Mouse (Mus musculus) midbrain, embryonic 12.5 days (tissue): ENCODE measurements around the gene Twnk. TPM values are rescaled to one million over a fixed set of nuclear protein-coding genes. Genes with fewer than 3 reads are reported as not detected.

Source experiments
- ATAC-seq: fragments of 200-750 bp; cut with Nextera tagmentation; 2 replicates; pipeline ENCODE4 v1.8.0; 2017; ENCODE audit warnings: low read depth, moderate TSS enrichment, moderate library complexity; ENCODE audit not compliant: low FRiP score
- H3K27ac ChIP-seq: fragments of 300-500 bp; sonication (generic); replicated peaks from 2 replicates; pipeline ENCODE4 v1.5.1; 2016; ENCODE audit warnings: mild to moderate bottlenecking
- H3K27me3 ChIP-seq: fragments of 300-500 bp; sonication (generic); 2 replicates; pipeline ENCODE4 v1.6.1; 2016; ENCODE audit warnings: mild to moderate bottlenecking
- H3K36me3 ChIP-seq: fragments of 300-500 bp; sonication (generic); 2 replicates; pipeline ENCODE4 v1.6.1; 2016
- H3K4me1 ChIP-seq: fragments of 300-500 bp; sonication (generic); 2 replicates; pipeline ENCODE4 v1.6.1; 2016
- H3K4me2 ChIP-seq: fragments of 300-500 bp; sonication (generic); replicated peaks from 2 replicates; pipeline ENCODE4 v1.6.1; 2016; ENCODE audit warnings: mild to moderate bottlenecking, moderate library complexity
- H3K4me3 ChIP-seq: fragments of 300-500 bp; sonication (generic); 2 replicates; pipeline ENCODE4 v1.5.1; 2016; ENCODE audit warnings: mild to moderate bottlenecking
- H3K9ac ChIP-seq: fragments of 300-500 bp; sonication (generic); replicated peaks from 2 replicates; pipeline ENCODE4 v1.6.1; 2016; ENCODE audit warnings: mild to moderate bottlenecking, moderate library complexity
- H3K9me3 ChIP-seq: fragments of 300-500 bp; sonication (generic); 2 replicates; pipeline ENCODE4 v1.6.1; 2016; ENCODE audit warnings: mild to moderate bottlenecking
- WGBS: fragments of 180-500 bp; shearing (Covaris S2); methylation state at CpG from one replicate; pipeline ENCODE4 v1.1.7; 2016; 5-methylcytosine and 5-hydroxymethylcytosine counted together
- polyA plus RNA-seq: library from polyadenylated mRNA; unstranded; fragments of >200 nt; fragmentation: Nextera tagmentation; extraction: Ambion mirVana; gene quantifications from 2 replicates; pipeline ENCODE4 v1.2.1, GENCODE M21; 2016

Gene Twnk
- polyA plus RNA-seq, 1 experiment from 2014 or later = 24.5 TPM

DNA sequence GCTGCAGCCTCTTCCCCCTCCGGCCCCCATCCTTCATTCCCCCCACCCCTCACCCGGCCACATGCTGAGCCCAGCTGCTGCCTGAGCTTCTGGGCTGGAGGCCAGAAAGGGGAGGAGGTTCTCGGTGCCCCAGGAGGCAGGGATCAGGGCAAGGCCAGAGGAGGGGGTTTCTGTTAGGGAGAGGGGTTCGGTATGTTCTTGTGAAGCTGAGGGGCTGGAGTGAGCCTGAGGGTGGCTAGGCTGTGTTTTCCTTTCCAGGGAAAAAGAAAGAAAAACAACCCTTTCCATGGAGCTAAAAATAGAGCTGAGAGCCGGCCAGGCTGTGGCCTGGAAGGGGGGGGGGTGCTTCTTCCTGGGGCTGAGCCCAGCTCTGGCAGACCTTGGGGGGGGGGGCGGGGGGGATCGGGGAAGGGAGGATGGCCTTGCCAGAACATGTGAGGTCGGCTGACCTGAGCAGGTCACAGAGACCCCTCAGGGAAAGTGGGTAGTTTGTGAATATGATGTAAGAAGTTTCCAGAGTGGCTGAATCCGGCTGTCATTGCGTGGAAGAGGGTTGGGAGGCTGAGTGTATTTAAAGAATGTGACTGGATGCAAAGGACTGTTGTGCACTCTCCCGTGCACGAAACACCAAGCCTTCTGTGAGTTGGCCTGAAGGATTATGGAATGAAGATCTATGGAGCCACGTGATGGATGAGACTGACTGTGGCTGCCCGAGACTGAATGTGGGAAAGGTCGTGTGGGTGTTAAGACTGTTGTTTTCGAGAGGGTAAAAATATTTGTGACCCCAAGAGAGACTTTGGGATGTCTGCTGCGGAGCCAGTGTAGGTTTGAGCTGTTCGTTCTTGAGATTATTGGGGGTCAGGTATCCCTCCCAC, 11.1 kb downstream of the Twnk start:
- peaks cover 11% of the 10 kb centered on the region for H3K36me3 ChIP-seq
- H3K4me1 ChIP-seq = peaks cover 71% of the 10 kb centered on the region
- H3K4me2 ChIP-seq = peak overlapping the region; percentile 74
- peak overlapping the region; percentile 97 for H3K27ac ChIP-seq
- WGBS = under 1% methylated on average over 17 of the region's 18 CpGs
- H3K9me3 ChIP-seq = no peaks in the 10 kb centered on the region
- H3K4me3 ChIP-seq = peak overlapping the region; percentile 76
- ATAC-seq = peak; percentile 16
- peak overlapping the region; percentile 92 for H3K9ac ChIP-seq
- peaks cover 5% of the 10 kb centered on the region; the same call in 1 of the 2 replicates for H3K27me3 ChIP-seq

DNA sequence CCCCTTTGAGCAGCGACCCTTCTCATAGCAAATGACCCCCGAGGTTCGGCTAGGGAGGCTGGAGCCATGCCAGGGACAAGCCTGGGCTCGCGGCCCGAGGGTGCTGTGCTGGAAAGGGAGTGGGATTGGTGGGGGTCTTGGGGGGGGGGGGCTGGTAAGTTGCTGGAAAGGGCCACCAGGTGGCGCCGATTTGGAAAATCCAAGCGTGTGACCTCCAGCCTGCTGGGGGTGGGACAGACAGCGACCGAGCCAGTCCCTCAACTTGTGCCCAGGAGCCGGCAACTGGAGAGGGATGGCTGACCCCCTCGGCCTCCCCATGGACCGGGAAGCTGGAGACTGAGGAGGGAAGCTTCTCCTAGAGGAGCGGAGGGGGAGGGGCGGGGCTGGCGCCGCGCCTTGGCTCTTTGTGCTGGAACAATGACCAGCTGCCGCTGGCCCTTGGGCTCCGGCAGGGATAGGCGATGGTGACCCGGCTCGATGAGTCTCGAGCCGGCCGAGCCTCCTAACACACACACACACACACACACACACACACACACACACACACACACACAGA, 11.8 kb downstream of the Twnk start:
- ATAC-seq = peak; percentile 66
- H3K9ac ChIP-seq = peak overlapping the region; percentile 92
- H3K27ac ChIP-seq = peak overlapping the region; percentile 97
- peaks cover 73% of the 10 kb centered on the region for H3K4me1 ChIP-seq
- H3K4me2 ChIP-seq = peak overlapping the region; percentile 74
- H3K9me3 ChIP-seq = no peaks in the 10 kb centered on the region
- H3K36me3 ChIP-seq = peaks cover 11% of the 10 kb centered on the region
- WGBS = 0% methylated on average over 14 of the region's 27 CpGs
- H3K27me3 ChIP-seq = peaks cover 5% of the 10 kb centered on the region; the same call in 1 of the 2 replicates
- peak overlapping the region; percentile 76 for H3K4me3 ChIP-seq

DNA sequence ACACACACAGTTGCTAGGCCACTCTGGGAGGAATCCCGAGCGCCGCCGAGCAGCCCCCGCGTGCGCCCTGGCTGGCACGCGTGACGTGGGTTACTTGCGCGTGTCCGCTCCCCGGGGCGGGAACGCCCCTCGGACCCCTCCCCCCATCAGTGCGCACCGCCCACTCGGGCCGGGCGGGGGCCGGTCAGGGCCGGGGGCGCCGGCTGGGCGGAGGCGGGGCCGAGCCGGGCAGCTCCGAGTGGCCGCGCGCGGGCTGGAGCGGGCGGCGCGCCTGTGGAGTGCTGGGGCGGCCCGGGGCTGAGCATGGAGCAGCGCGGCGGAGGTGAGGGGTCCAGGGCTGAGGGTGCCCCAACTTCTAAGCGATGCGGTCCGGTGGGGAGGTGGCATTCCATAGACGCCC, 12.4 kb downstream of the Twnk start:
- peak overlapping the region; percentile 74 for H3K4me2 ChIP-seq
- no peaks in the 10 kb centered on the region for H3K9me3 ChIP-seq
- H3K4me1 ChIP-seq = peaks cover 67% of the 10 kb centered on the region
- peaks cover 5% of the 10 kb centered on the region; the same call in 1 of the 2 replicates for H3K27me3 ChIP-seq
- peak overlapping the region; percentile 92 for H3K9ac ChIP-seq
- peaks cover 17% of the 10 kb centered on the region for H3K36me3 ChIP-seq
- ATAC-seq = peak; percentile 79
- WGBS = under 1% methylated on average over 44 of the region's 48 CpGs
- peak overlapping the region; percentile 97 for H3K27ac ChIP-seq
- H3K4me3 ChIP-seq = peak overlapping the region; percentile 76

DNA sequence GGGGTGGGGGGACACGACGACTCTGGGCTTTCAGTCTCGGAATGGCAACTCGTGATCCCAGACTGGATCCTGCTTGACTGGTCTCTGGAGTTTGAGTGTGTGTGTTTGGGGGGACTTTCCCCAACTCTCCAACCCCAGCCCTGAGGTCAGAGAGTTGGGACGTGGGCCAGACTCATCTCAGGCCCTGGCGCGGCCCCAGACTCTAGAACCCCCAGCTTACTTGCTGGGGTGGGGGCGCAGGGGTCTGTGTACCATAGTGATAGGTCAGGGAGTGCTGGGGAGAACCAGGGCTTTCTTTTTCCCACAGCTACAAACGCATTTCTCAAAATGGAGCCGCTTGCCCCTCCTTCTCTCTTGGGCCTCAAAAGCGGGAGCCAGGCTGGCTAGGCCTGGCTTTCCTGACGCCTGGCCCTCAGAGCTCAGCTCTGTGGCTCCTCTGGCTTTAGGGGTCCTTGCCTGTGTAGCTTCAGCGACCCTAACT, 12.9 kb downstream of the Twnk start:
- Histone ChIP-seq H3K4me2 (peak overlapping the region; percentile 74), H3K36me3 (peaks cover 21% of the 10 kb centered on the region), H3K27me3 (peaks cover 5% of the 10 kb centered on the region; the same call in 1 of the 2 replicates), H3K9me3 (no peaks in the 10 kb centered on the region), H3K27ac (peak overlapping the region; percentile 97), H3K4me3 (peak overlapping the region; percentile 76), H3K9ac (peak overlapping the region; percentile 92), H3K4me1 (peaks cover 67% of the 10 kb centered on the region)
- ATAC-seq = peak; percentile 11; the same call in 1 of the 2 replicates
- 0% methylated on average over 13 of the region's 13 CpGs for WGBS

DNA sequence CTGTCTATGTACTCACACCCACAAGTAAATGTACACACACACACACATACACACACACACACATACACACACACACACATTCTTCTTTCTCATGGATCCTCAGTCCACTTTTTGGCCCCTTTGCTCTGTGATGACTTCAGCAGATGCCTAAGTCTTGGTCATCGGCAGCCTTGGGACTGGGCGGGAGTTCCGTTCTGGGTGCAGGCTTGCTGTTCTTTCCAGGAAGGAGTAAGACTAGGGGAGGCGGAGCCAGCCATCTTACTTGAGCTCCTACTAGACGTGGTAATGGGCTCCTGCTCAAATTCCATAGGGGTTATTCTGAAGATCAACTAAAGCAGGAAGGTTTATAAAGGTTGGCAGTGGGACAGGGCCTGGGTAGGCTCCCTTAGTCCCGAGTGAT, 14.9 kb downstream of the Twnk start:
- no peak overlapping the region for H3K9ac ChIP-seq
- no peak overlapping the region for H3K4me3 ChIP-seq
- no peak for ATAC-seq
- H3K27ac ChIP-seq = no peak overlapping the region
- peaks cover 58% of the 10 kb centered on the region for H3K4me1 ChIP-seq
- peaks cover 40% of the 10 kb centered on the region for H3K36me3 ChIP-seq
- H3K27me3 ChIP-seq = no peaks in the 10 kb centered on the region
- WGBS = 76% methylated on average over 6 of the region's 6 CpGs
- H3K4me2 ChIP-seq = peak overlapping the region; percentile 9; the same call in 1 of the 2 replicates
- H3K9me3 ChIP-seq = no peaks in the 10 kb centered on the region

DNA sequence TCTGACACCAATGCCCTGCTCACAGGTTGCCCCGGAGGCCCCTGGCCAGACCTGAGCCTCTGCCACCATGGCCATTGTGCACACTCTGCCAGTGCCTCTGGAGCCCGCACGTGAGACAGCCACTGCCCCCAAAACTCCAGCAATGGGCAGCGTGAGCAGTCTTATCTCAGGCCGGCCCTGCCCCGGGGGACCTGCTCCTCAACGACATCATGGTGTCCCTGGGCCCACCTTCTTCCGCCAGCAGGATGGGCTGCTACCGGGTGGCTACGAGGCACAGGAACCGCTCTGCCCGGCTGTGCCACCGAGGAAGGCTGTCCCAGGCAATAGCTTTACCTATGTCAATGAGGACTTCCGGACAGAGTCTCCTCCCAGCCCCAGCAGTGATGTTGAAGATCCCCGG, 15.9 kb downstream of the Twnk start:
- WGBS = 92% methylated on average over 15 of the region's 15 CpGs
- H3K9ac ChIP-seq = no peak overlapping the region
- H3K36me3 ChIP-seq = peaks cover 50% of the 10 kb centered on the region
- no peak for ATAC-seq
- peak overlapping the region; percentile 9; the same call in 1 of the 2 replicates for H3K4me2 ChIP-seq
- H3K27me3 ChIP-seq = no peaks in the 10 kb centered on the region
- H3K27ac ChIP-seq = no peak overlapping the region
- H3K4me1 ChIP-seq = peaks cover 47% of the 10 kb centered on the region
- H3K4me3 ChIP-seq = no peak overlapping the region
- no peaks in the 10 kb centered on the region for H3K9me3 ChIP-seq

DNA sequence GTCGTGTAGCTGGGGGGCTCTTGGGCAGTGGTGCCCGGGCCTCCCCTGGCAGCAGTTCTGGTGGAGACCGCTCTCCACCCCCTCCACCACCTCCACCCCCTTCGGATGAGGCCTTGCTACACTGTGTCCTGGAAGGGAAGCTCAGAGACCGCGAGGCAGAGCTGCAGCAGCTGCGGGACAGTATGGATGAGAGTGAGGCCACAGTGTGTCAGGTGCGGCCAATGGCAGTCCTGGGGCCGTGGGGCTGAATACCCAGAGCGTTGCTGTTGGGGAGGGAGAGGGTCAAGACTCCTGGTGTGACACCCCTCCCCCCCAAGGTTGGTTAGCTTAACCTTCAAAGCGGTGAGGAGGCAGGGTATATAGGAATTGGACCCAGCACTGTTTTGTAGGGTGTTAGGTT, 18.5 kb downstream of the Twnk start:
- Histone ChIP-seq H3K36me3 (peaks cover 69% of the 10 kb centered on the region), H3K27me3 (no peaks in the 10 kb centered on the region), H3K9ac (0 out of 2 replicates have a peak overlapping the region, but pooled peaks have one; percentile 20), H3K4me2 (no peak overlapping the region), H3K4me1 (peaks cover 40% of the 10 kb centered on the region), H3K27ac (no peak overlapping the region), H3K4me3 (no peak overlapping the region), H3K9me3 (no peaks in the 10 kb centered on the region)
- 88% methylated on average over 11 of the region's 11 CpGs for WGBS
- no peak for ATAC-seq

DNA sequence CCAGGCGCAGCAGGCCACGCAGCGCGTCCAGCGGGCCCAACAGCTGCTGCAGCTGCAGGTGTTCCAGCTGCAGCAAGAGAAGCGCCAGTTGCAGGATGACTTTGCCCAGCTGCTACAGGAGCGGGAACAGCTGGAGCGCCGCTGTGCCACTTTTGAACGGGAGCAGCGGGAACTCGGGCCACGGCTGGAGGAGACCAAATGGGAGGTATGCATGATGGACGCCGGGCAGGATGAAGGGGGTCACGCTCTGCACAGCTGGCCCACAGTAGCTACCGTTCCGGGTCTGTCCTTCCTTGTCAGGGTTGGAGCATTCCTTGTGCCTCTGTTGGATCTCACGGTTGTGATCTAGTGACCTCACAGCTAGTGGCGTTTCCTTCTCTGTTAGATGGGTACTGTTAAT, 19.3 kb downstream of the Twnk start:
- Histone ChIP-seq H3K4me2 (no peak overlapping the region), H3K27me3 (no peaks in the 10 kb centered on the region), H3K4me3 (no peak overlapping the region), H3K9me3 (no peaks in the 10 kb centered on the region), H3K4me1 (peaks cover 32% of the 10 kb centered on the region), H3K9ac (no peak overlapping the region), H3K27ac (no peak overlapping the region), H3K36me3 (peaks cover 69% of the 10 kb centered on the region)
- ATAC-seq = no peak
- 93% methylated on average over 20 of the region's 20 CpGs for WGBS

DNA sequence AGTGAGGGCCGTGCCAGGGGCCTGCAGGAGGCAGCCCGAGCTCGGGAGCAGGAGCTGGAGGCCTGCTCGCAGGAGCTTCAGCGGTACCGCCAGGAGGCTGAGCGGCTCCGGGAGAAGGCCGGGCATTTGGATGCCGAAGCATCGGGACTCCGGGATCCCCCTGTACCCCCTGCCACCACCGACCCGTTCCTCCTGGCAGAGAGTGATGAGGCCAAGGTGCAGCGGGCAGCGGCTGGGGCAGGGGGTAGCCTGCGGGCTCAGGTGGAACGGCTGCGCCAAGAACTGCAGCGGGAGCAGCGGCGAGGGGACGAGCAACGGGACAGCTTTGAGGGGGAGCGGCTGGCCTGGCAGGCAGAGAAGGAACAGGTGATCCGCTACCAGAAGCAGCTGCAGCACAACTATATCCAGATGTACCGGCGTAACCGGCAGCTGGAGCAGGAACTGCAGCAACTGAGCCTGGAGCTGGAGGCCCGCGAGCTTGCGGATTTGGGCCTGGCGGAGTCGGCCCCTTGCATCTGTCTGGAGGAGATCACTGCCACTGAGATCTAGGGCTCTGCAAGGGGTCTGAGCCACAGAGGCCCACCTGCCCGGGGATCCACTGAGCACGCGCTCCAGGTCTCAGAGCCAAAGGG, 20.6 kb downstream of the Twnk start:
- H3K9ac ChIP-seq = no peak overlapping the region
- H3K4me1 ChIP-seq = peaks cover 25% of the 10 kb centered on the region
- no peak overlapping the region for H3K27ac ChIP-seq
- no peaks in the 10 kb centered on the region for H3K27me3 ChIP-seq
- peaks cover 69% of the 10 kb centered on the region for H3K36me3 ChIP-seq
- ATAC-seq = no peak
- H3K9me3 ChIP-seq = no peaks in the 10 kb centered on the region
- H3K4me3 ChIP-seq = no peak overlapping the region
- 93% methylated on average over 37 of the region's 37 CpGs for WGBS
- H3K4me2 ChIP-seq = no peak overlapping the region

DNA sequence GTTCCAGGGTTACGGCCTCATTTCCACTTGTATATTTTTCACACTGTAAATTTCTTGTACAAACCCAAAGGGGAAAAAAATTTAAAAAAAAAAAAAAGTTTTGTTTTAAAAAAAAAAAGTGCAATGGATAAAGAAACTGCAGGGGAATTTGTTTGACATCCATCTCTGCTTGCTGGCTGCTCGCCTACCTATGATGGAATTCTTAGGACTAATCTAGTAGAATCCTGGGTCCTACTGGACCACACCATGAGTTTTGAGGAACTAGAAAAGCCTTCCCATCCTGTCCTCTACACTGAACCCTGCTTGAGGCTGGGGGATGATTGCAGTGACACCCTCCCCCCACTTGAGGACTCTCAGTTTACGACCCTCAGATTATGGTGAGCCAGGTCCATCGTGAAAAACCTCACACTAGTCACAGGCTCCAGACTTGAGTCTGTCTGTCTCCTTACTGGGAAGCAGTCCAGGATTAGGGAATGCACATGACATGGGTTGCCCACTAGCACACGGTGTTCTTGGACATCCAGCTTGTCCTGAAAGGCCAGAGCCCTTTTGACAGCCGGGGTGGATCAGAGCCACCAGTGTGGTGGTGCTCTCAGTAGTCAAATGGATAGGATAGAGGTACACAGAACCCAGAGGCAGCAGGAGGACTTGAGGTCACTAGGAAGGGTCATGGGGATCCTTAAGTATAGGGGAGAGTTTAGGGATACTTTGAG, 21.7 kb downstream of the Twnk start:
- Histone ChIP-seq H3K4me3 (no peak overlapping the region), H3K4me2 (no peak overlapping the region), H3K27ac (no peak overlapping the region), H3K9ac (no peak overlapping the region), H3K9me3 (no peaks in the 10 kb centered on the region), H3K4me1 (peaks cover 23% of the 10 kb centered on the region), H3K36me3 (peaks cover 60% of the 10 kb centered on the region), H3K27me3 (no peaks in the 10 kb centered on the region)
- 86% methylated on average over 6 of the region's 6 CpGs for WGBS
- ATAC-seq = no peak

DNA sequence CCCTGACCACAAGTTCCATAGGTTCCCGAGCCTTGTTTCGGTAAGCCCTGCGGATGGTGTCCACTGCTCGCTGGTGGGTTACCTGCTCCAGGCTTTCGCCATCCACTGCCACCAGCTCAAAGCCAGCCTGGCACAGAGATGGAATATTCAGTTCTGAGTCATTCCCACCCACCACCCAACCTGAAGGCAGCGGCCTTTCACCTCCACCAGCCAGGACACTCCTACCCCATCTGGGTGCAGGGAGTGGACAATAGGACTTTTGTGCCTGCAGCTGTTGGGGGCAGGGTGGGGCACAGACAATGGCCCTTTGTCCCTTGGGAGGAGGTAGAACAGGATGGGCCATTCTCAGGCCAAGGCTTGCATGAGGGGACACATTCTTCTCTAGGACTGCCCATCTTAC, 22.4 kb downstream of the Twnk start:
- no peak for ATAC-seq
- no peaks in the 10 kb centered on the region for H3K9me3 ChIP-seq
- peak overlapping the region; percentile 46; the same call in 1 of the 2 replicates for H3K27ac ChIP-seq
- 83% methylated on average over 6 of the region's 6 CpGs for WGBS
- peaks cover 23% of the 10 kb centered on the region for H3K4me1 ChIP-seq
- no peak overlapping the region for H3K9ac ChIP-seq
- H3K4me2 ChIP-seq = no peak overlapping the region
- peaks cover 2% of the 10 kb centered on the region; the same call in 1 of the 2 replicates for H3K27me3 ChIP-seq
- no peak overlapping the region for H3K4me3 ChIP-seq
- peaks cover 53% of the 10 kb centered on the region for H3K36me3 ChIP-seq
